Mouse (Mus musculus) hindbrain, embryonic 16.5 days (tissue): ENCODE results near the gene Chdh. TPM values are rescaled to one million over a fixed set of nuclear protein-coding genes. Genes with fewer than 3 reads are reported as not detected.
A peak's percentile ranks its signal among the peaks of the same experiment; 100 is the strongest.

Experiments used
- ATAC-seq: fragments of 200-750 bp; cut with Nextera tagmentation; 2 replicates; pipeline ENCODE4 v1.8.0; 2017; ENCODE audit warnings: moderate TSS enrichment, moderate library complexity
- H3K27ac ChIP-seq: fragments of 300-500 bp; sonication (generic); 2 replicates; pipeline ENCODE4 v1.5.1; 2014; ENCODE audit warnings: low read depth, mild to moderate bottlenecking, control low read depth, low read length, moderate library complexity
- H3K27me3 ChIP-seq: fragments of 300-500 bp; sonication (generic); replicated peaks from 2 replicates; pipeline ENCODE4 v1.6.1; 2014; ENCODE audit warnings: low read length; ENCODE audit not compliant: control insufficient read depth, insufficient read depth
- H3K36me3 ChIP-seq: fragments of 300-500 bp; sonication (generic); 2 replicates; pipeline ENCODE4 v1.6.1; 2014; ENCODE audit warnings: mild to moderate bottlenecking, low read length, moderate library complexity, mixed read lengths; ENCODE audit not compliant: control insufficient read depth, insufficient read depth
- H3K4me1 ChIP-seq: fragments of 300-500 bp; sonication (generic); 2 replicates; pipeline ENCODE4 v1.6.1; 2014; ENCODE audit warnings: low read depth, low read length; ENCODE audit not compliant: control insufficient read depth, insufficient read depth
- H3K4me2 ChIP-seq: fragments of 300-500 bp; sonication (generic); 2 replicates; pipeline ENCODE4 v1.6.1; 2014; ENCODE audit warnings: mild to moderate bottlenecking, low read length, control low read depth, moderate library complexity
- H3K4me3 ChIP-seq: fragments of 300-500 bp; sonication (generic); 2 replicates; pipeline ENCODE4 v1.5.1; 2014; ENCODE audit warnings: mild to moderate bottlenecking, low read length, control low read depth, moderate library complexity
- H3K9ac ChIP-seq: fragments of 300-500 bp; sonication (generic); 2 replicates; pipeline ENCODE4 v1.6.1; 2014; ENCODE audit warnings: low read depth, mild to moderate bottlenecking, control low read depth, low read length, moderate library complexity
- H3K9me3 ChIP-seq: fragments of 300-500 bp; sonication (generic); 2 replicates; pipeline ENCODE4 v1.6.1; 2014; ENCODE audit warnings: mild to moderate bottlenecking, low read length, moderate library complexity; ENCODE audit not compliant: control insufficient read depth
- WGBS: fragments of 180-500 bp; shearing (Covaris S2); extraction: QIAGEN DNeasy Blood & Tissue Kit; methylation state at CpG from one replicate; pipeline ENCODE4 v1.1.7; 2014; 5-methylcytosine and 5-hydroxymethylcytosine counted together
- polyA plus RNA-seq: library from polyadenylated mRNA; unstranded; fragments of >200 nt; fragmentation: Nextera tagmentation; extraction: Ambion mirVana; gene quantifications from 2 replicates; pipeline ENCODE4 v1.2.1, GENCODE M21; 2015

The Chdh gene
- polyA plus RNA-seq, 1 experiment from 2014 or later = 0.51 TPM

DNA sequence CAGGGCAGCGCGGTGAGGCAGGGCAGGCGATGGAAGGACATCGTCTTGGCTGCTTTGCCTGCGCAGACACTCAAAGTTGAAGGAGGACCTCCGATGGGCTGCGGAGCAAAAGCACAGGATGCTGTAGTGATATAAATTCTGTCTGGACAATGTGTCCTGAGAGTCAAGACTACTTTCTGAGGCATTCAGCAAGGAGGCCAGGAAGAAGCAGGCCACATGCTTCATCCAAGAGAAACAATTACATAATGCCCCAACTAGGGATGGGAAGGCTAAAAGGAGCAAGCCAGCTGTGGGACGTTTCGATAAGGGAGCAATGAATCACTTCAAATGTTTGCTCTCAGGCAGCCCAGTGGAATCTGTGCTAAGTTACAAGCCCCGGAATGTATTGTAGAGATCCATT is 36.4 kb downstream of the Chdh start:
- no peak for ATAC-seq
- Histone ChIP-seq H3K9ac (no peak overlapping the region), H3K27ac (no peak overlapping the region), H3K27me3 (no peaks in the 10 kb centered on the region), H3K9me3 (no peaks in the 10 kb centered on the region), H3K4me3 (no peak overlapping the region), H3K36me3 (peaks cover 15% of the 10 kb centered on the region; the same call in 1 of the 2 replicates), H3K4me1 (no peaks in the 10 kb centered on the region), H3K4me2 (no peak overlapping the region)
- WGBS = 88% methylated on average over 10 of the region's 10 CpGs

DNA sequence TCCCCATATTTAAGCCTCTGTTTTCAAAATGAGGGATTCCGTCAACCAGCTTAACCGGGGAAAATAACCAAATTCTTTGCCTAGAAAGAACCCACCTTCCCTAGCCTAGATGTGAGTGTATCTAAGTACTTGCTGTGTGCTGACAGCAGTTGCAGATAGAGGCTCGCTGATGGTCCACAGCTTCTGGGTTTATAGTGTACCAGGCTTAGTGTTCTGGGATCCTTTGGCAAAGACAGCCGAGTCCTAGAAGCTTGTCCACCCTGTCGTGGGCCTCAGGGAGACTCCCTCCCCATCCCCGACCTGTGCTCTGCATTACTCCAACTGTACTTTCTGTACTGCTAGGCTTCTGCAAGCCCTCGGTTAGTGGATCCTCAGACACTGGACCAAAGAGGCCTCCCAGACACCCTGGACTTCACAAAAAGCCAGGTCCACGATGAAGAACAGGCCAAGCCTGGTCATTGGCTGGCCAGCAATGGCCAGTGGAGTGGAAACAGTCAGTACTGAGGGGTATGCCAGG is 36.9 kb downstream of the Chdh start:
- Histone ChIP-seq H3K27me3 (no peaks in the 10 kb centered on the region), H3K4me3 (no peak overlapping the region), H3K27ac (no peak overlapping the region), H3K36me3 (peaks cover 15% of the 10 kb centered on the region; the same call in 1 of the 2 replicates), H3K9ac (no peak overlapping the region), H3K4me2 (no peak overlapping the region), H3K4me1 (no peaks in the 10 kb centered on the region), H3K9me3 (no peaks in the 10 kb centered on the region)
- WGBS = 90% methylated on average over 8 of the region's 8 CpGs
- no peak for ATAC-seq

DNA sequence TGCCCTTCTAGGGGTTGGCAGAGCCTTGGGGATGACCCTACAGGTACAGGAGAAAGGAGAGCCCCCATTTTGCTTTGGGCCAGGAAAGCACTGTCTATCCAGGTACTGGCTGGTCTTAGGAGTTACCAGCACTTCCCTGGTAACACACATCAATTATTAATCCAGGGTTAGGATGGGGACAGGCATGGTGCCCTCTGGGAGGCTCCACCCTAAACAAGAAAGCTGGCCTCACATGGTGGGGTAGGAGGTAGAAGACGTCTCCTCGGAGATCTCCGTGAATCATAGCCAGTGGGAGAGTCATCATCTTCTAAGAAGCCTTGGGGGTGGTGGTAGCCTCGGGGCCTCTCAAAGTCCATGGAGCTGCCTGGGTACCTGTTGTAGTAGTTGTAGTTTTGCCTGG is 38.2 kb downstream of the Chdh start:
- H3K36me3 ChIP-seq = peaks cover 9% of the 10 kb centered on the region; the same call in 1 of the 2 replicates
- H3K4me1 ChIP-seq = no peaks in the 10 kb centered on the region
- H3K9ac ChIP-seq = no peak overlapping the region
- H3K9me3 ChIP-seq = no peaks in the 10 kb centered on the region
- no peaks in the 10 kb centered on the region for H3K27me3 ChIP-seq
- WGBS = 92% methylated on average over 4 of the region's 4 CpGs
- H3K4me3 ChIP-seq = no peak overlapping the region
- no peak for ATAC-seq
- H3K27ac ChIP-seq = no peak overlapping the region
- no peak overlapping the region for H3K4me2 ChIP-seq

DNA sequence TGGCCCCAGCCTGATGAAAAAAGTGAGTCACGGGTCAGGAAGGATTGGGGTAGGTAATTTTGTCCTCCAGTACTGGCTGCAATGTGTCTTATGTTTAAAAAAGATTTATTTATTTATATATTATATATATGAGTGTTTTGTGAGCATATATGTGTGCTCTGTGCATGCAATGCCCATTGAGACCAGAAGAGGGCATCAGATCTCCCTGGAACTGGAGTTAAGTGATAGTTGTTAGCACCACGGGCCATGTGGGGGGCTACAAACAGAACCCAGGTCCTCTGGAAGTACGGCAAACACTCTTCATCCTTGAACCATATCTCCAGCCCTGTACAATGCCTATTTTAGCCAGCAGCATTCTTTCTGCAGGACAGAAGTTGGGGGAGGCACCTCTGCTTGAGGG is 39.2 kb downstream of the Chdh start:
- Histone ChIP-seq H3K9me3 (no peaks in the 10 kb centered on the region), H3K4me2 (no peak overlapping the region), H3K36me3 (0 out of 2 replicates have a peak, but pooled peaks cover 4% of the 10 kb centered on the region), H3K4me1 (no peaks in the 10 kb centered on the region), H3K27me3 (no peaks in the 10 kb centered on the region), H3K27ac (no peak overlapping the region), H3K4me3 (no peak overlapping the region), H3K9ac (no peak overlapping the region)
- 89% methylated on average over 3 of the region's 3 CpGs for WGBS
- ATAC-seq = no peak

DNA sequence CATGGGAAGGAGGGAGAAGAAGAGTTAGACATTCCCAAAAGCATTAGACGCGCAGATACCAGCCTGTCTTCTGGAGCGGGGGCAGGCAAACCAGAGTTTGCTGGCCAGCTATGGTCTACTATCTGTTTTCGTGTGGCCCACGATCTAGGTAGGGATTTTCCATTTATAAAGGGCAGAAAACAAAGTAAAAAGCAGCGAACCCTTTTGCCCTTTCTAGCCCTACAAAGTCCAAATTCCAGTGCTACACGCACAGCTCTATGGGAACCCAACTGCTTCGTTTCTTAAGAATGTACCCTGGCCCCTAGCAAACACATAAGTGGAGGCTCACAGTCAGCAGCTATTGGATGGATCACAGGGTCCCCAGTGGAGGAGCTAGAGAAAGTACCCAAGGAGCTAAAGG is 41.5 kb downstream of the Chdh start:
- no peak overlapping the region for H3K27ac ChIP-seq
- no peak overlapping the region for H3K9ac ChIP-seq
- ATAC-seq = no peak
- H3K4me1 ChIP-seq = no peaks in the 10 kb centered on the region
- no peak overlapping the region for H3K4me3 ChIP-seq
- no peaks in the 10 kb centered on the region for H3K27me3 ChIP-seq
- H3K9me3 ChIP-seq = no peaks in the 10 kb centered on the region
- no peaks in the 10 kb centered on the region for H3K36me3 ChIP-seq
- 86% methylated on average over 8 of the region's 8 CpGs for WGBS
- H3K4me2 ChIP-seq = no peak overlapping the region

DNA sequence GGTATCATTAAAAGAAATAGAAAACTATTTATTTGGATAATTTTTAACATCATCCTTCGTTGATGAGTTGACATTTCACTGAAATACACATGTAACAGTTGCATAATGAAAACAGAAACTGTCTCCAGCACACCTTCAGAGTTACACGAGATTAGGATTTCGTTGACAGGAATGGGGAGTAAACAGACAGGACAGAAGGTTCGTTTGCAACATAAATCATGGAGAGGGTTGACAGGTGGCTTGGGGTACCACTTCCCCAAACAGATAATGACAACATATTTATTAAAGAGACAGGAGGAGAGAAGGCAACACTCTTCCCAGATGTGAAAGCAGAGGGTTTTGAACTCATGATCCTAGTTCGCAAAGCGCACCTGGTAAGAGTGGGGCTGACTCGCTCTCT is 46.1 kb downstream of the Chdh start:
- Histone ChIP-seq H3K9me3 (no peaks in the 10 kb centered on the region), H3K27me3 (no peaks in the 10 kb centered on the region), H3K9ac (no peak overlapping the region), H3K4me1 (peaks cover 10% of the 10 kb centered on the region), H3K4me3 (no peak overlapping the region), H3K36me3 (no peaks in the 10 kb centered on the region), H3K4me2 (no peak overlapping the region), H3K27ac (no peak overlapping the region)
- 83% methylated on average over 7 of the region's 7 CpGs for WGBS
- ATAC-seq = no peak

DNA sequence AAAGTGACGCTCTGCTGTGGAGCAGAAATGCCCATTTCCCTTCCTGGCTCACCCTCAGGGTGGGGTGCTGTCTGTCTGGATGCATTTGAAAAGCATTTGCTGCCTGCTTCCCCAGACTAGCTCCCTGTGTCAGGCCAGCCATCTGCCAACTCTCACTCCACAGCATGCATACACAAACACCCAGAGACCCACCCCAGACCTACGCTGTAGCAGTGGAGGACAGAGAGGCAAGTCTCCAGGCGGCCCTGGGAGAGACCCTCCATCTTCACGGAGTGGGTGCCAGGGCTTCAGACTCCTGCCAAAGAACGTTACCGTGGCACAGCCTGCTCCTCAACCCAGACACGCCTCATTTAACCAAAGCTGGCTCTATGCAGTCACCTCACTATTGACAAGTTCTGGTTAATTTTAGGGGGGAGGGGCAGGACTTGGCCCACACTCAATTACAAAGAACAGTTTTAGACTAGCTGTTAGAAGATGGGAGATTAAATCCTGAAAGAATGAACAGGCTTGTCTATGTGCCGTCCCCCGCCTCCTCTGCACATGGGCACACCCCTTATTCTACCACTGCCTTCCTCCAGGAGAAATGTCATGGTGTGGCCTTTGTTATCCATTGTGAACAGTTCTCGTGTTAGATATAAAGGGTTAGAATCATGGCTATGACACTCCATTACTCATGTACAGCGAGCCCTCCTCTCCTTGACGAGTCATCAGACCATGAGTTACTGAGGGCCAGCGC is 47.4 kb downstream of the Chdh start:
- ATAC-seq = peak; percentile 96
- 31% methylated on average over 13 of the region's 13 CpGs for WGBS
- no peaks in the 10 kb centered on the region for H3K9me3 ChIP-seq
- peak overlapping the region; percentile 51 for H3K27ac ChIP-seq
- no peak overlapping the region for H3K9ac ChIP-seq
- H3K36me3 ChIP-seq = no peaks in the 10 kb centered on the region
- H3K4me3 ChIP-seq = no peak overlapping the region
- H3K4me2 ChIP-seq = peak overlapping the region; percentile 8; the same call in 1 of the 2 replicates
- peaks cover 10% of the 10 kb centered on the region for H3K4me1 ChIP-seq
- H3K27me3 ChIP-seq = no peaks in the 10 kb centered on the region

DNA sequence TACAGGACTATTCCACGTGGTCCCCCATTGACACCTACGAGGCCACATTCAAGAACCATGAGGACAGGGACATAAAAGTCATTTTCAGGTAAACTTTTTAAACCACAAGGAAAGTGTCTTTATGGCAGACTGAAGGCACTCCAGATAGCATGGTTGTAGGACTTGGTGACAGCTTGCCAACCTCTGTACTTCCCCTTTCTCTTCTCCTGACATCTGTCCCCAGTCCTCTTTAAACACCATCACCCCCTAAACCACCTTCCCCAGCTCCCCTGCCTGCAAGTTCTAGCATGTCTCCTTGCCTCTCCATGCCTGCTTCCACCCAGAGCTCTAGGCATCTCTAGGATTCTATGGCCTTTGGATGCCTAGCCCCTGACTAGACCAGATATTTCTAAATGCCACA is 56.0 kb downstream of the Chdh start:
- Histone ChIP-seq H3K4me1 (no peaks in the 10 kb centered on the region), H3K4me3 (no peak overlapping the region), H3K9ac (no peak overlapping the region), H3K27ac (no peak overlapping the region), H3K4me2 (no peak overlapping the region), H3K27me3 (no peaks in the 10 kb centered on the region), H3K36me3 (peaks cover 4% of the 10 kb centered on the region; the same call in 1 of the 2 replicates), H3K9me3 (no peaks in the 10 kb centered on the region)
- 79% methylated on average over 2 of the region's 2 CpGs for WGBS
- ATAC-seq = no peak

DNA sequence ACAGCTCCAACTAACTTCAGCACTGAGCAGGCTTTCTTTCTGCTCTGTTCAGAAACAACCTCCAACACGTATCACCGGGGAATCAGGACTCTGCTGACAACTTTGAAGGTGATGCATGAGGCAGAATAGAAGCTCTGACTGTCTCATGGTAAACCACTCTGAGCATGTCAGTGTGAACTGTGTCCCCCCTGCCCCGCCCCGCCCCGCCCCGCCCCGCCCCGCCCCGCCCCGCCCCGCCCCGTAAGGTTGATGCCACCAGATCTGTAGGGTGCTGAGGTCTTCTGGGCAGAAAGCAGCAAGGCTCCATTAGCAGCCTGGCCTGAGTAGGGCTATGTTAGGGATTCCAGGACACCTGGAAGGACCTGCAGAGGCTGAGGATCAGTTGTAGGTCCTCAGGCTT is 57.9 kb downstream of the Chdh start:
- Histone ChIP-seq H3K27ac (no peak overlapping the region), H3K9me3 (no peaks in the 10 kb centered on the region), H3K4me3 (no peak overlapping the region), H3K4me1 (no peaks in the 10 kb centered on the region), H3K9ac (no peak overlapping the region), H3K27me3 (no peaks in the 10 kb centered on the region), H3K4me2 (no peak overlapping the region), H3K36me3 (peaks cover 5% of the 10 kb centered on the region; the same call in 1 of the 2 replicates)
- no peak for ATAC-seq
- 94% methylated on average over 12 of the region's 12 CpGs for WGBS
